ENCODE assay signal across 8 mouse cellular contexts in the genomic region with DNA sequence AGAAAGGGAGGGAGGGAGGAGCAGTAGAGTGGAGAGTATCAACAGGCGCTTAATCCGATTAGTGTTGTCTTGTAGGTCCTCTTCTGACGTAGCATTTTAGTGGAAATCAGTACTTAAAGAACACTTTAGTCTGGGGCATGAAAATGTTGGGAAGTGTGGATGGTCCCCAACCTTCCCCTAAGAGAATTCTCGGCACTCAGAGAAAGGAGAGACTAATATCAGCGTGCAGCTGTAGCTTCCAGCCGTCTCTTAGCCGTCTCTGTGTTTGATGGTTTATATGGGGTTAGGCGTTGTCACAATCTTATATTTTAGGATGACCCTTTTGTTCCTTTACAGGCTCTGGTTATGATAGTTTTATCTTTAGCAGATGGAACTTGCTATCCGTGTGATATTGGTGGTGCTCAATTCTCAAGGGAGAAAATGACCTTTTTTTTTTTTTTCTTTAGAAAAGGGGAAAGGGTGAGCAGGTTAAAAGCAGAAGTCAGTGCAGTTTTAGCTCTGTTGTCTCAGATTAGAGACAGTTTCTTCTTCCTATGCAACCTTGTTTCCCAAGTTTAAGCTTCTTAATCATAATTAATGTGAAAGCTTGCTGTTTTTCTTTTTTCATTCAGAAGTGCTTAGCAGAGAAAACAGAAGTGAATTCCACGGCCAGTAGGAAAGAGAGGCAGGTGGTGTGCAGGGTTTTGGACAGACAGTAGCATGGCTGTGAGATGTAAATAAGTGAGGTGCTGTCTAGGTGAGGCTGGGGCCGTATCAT. TPM values are rescaled to one million over a fixed set of nuclear protein-coding genes. Genes with fewer than 3 reads are reported as not detected.
DNase-seq lines count a peak whose midpoint lies in the region; ATAC-seq and TF ChIP-seq lines count a peak whose summit lies in the region.

No protein-coding gene starts in this region.

- peak overlapping the region; percentile 62 to 93 (median 86) for H3K4me3 ChIP-seq in CH12.LX (replicated peaks in 1 of 3; ENCODE audit: low read depth in 2 of 3, low read length in 2 of 3, poor library complexity in 1 of 3)
- H3K4me3 ChIP-seq in heart, embryonic 16.5 days (ENCODE audit: low read length): peak overlapping the region; percentile 84
- H3K4me3 ChIP-seq in megakaryocyte, embryonic 14.5 days (replicated peaks): peak overlapping the region; percentile 93

- no peak for TF ChIP-seq EP300 in CH12.LX (IDR thresholded peaks at IDR 0.05; ENCODE audit: low read length)

- H3K9me3 ChIP-seq in CH12.LX (replicated peaks; ENCODE audit: low read length): no peaks in the 10 kb centered on the region
- H3K9me3 ChIP-seq in heart, embryonic 16.5 days (replicated peaks; ENCODE audit: control insufficient read depth, low read length): no peaks in the 10 kb centered on the region
- H3K9me3 ChIP-seq in megakaryocyte, embryonic 14.5 days: no peaks in the 10 kb centered on the region

- WGBS in heart, embryonic 16.5 days: 12% methylated on average over 11 of the region's 11 CpGs

- H3K79me2 ChIP-seq in CH12.LX (replicated peaks; ENCODE audit: control insufficient read depth, extremely low read depth, insufficient read depth, poor library complexity, severe bottlenecking): peaks cover 47% of the 10 kb centered on the region

- dilution Hi-C loops in CH12.LX (cut with MboI; ENCODE audit: extremely low pct_ligation_motif_present, extremely low pct_unique_long_range_greater_than_20kb, low sequenced_read_pairs): no loop called here

- H3K4me1 ChIP-seq in CH12.LX (ENCODE audit: control insufficient read depth in 1 of 2, insufficient read depth in 2 of 2): peaks cover 11 to 23% of the 10 kb centered on the region in 2 experiments
- peaks cover 10% of the 10 kb centered on the region for H3K4me1 ChIP-seq in heart, embryonic 16.5 days (ENCODE audit: control insufficient read depth, insufficient read depth, low read length)
- peaks cover 71% of the 10 kb centered on the region for H3K4me1 ChIP-seq in megakaryocyte, embryonic 14.5 days

- peaks cover 8% of the 10 kb centered on the region for H3K27me3 ChIP-seq in CH12.LX (replicated peaks)
- H3K27me3 ChIP-seq in heart, embryonic 16.5 days (ENCODE audit: control insufficient read depth, insufficient read depth, low read length): no peaks in the 10 kb centered on the region
- peaks cover 3% of the 10 kb centered on the region for H3K27me3 ChIP-seq in megakaryocyte, embryonic 14.5 days (replicated peaks)

- H3K9ac ChIP-seq in CH12.LX (ENCODE audit: insufficient read depth, low read depth): peak overlapping the region; percentile 81
- peak overlapping the region; percentile 86 for H3K9ac ChIP-seq in heart, embryonic 16.5 days (ENCODE audit: low read length)

- no peak for TF ChIP-seq POLR2A in CH12.LX (IDR thresholded peaks at IDR 0.05; ENCODE audit: low read depth, low read length)

- peak; percentile 0 for DNase-seq in gastrocnemius, postnatal 25 days
- no peak for DNase-seq in gastrocnemius, postnatal 10 days
- DNase-seq in CH12.LX (ENCODE audit: extremely low read depth): no peak
- no peak for DNase-seq in c-Kit-positive CD71-positive TER-119-positive erythroid progenitor cells, embryonic 14.5 days (ENCODE audit: low spot score)
- no peak for DNase-seq in right cerebral cortex, postnatal 25 days

- ATAC-seq in heart, embryonic 16.5 days (replicated peaks; ENCODE audit: extremely low read depth, insufficient read depth, low FRiP score): no peak
- no peak for ATAC-seq in CD4-positive, CD25-positive, alpha-beta regulatory T cell, adult 4 months

- peaks cover 24 to 38% of the 10 kb centered on the region in 2 experiments for H3K36me3 ChIP-seq in CH12.LX (replicated peaks in 1 of 2; ENCODE audit: control insufficient read depth in 1 of 2, insufficient read depth in 1 of 2, low read length in 1 of 2)
- H3K36me3 ChIP-seq in heart, embryonic 16.5 days (ENCODE audit: control insufficient read depth, insufficient read depth): peaks cover 7% of the 10 kb centered on the region; the same call in 1 of the 2 replicates
- H3K36me3 ChIP-seq in megakaryocyte, embryonic 14.5 days (replicated peaks; ENCODE audit: low read length): peaks cover 32% of the 10 kb centered on the region

- TF ChIP-seq RAD21 in CH12.LX (IDR thresholded peaks at IDR 0.05; ENCODE audit: low read depth, low read length): no peak

- peak overlapping the region; percentile 99 for H3K4me2 ChIP-seq in CH12.LX (ENCODE audit: insufficient read depth, low read depth, poor library complexity, severe bottlenecking)
- H3K4me2 ChIP-seq in heart, embryonic 16.5 days (ENCODE audit: low read depth, low read length): peak overlapping the region; percentile 91

- in situ Hi-C loops in CH12.LX (cut with MboI; ENCODE audit: low pct_ligation_motif_present, low pct_unique_long_range_greater_than_20kb, low sequenced_read_pairs): no loop called here

- no peak for TF ChIP-seq CTCF in CH12.LX (conservative IDR thresholded peaks at IDR 0.05 in 1 of 2, IDR thresholded peaks at IDR 0.05 in 1 of 2; ENCODE audit: low read depth in 2 of 2, low read length in 2 of 2)

- no peak overlapping the region for H3K27ac ChIP-seq in CH12.LX (ENCODE audit: insufficient read depth, low read depth)
- peak overlapping the region; percentile 70 for H3K27ac ChIP-seq in heart, embryonic 16.5 days (ENCODE audit: low read length)

TF ChIP-seq in CH12.LX, 34 proteins besides CTCF, POLR2A, EP300 and RAD21:
- TF ChIP-seq USF1 (IDR thresholded peaks at IDR 0.05; ENCODE audit: low read depth, low read length) (no peak), ZKSCAN1 (IDR thresholded peaks at IDR 0.05; ENCODE audit: borderline replicate concordance, low read depth, low read length) (no peak), ZNF384 (IDR thresholded peaks at IDR 0.05; ENCODE audit: low read depth, low read length) (peak; percentile 69), KAT2A (IDR thresholded peaks at IDR 0.05; ENCODE audit: insufficient replicate concordance, low read length) (no peak), UBTF (IDR thresholded peaks at IDR 0.05; ENCODE audit: low read depth, low read length) (no peak)

RNA-seq across cellular contexts. Expression of gene Pes1, which starts 0.8 kb away (rescaled TPM):
- total RNA-seq in gastrocnemius, postnatal 25 days (2021): 10 to 100 TPM; 24.3 to 31.2 TPM
- total RNA-seq in gastrocnemius, postnatal 10 days (2021): 10 to 100 TPM; 42.0 to 44.9 TPM
- 120 and 149 TPM in 2 replicates for total RNA-seq in CH12.LX (2012; rRNA removed)
- 226 and 251 TPM in 2 replicates for total RNA-seq in CH12.LX (2014; rRNA removed)
- polyA plus RNA-seq in CH12.LX (2012; ENCODE audit: insufficient read length, low read depth): 304 and 311 TPM in 2 replicates
- 50.0 and 57.9 TPM in 2 replicates for polyA plus RNA-seq in heart, embryonic 16.5 days (2015; fragmentation: Nextera tagmentation; extraction: Ambion mirVana)
- 8.1 and 39.9 TPM in 2 replicates for polyA plus RNA-seq in megakaryocyte, embryonic 14.5 days (2012; ENCODE audit: insufficient read depth, low replicate concordance)
- 100 to 1,000 TPM in 1 of 2 experiments, 10 to 100 TPM in 1; 82.0 to 111 TPM for polyA plus RNA-seq in CD4-positive, CD25-positive, alpha-beta regulatory T cell, adult 4 months (2017; shearing (Covaris generic))

RNA-seq across cellular contexts. Expression of gene 4930556J24Rik, which starts 12.0 kb away (rescaled TPM):
- not detected for total RNA-seq in gastrocnemius, postnatal 25 days (2021)
- not detected for total RNA-seq in gastrocnemius, postnatal 10 days (2021)
- total RNA-seq in CH12.LX (2012; rRNA removed): 0.21 and 0.50 TPM in 2 replicates
- not detected in 2 replicates for total RNA-seq in CH12.LX (2014; rRNA removed)
- polyA plus RNA-seq in CH12.LX (2012; ENCODE audit: insufficient read length, low read depth): 0.70 and 0.78 TPM in 2 replicates
- polyA plus RNA-seq in heart, embryonic 16.5 days (2015; fragmentation: Nextera tagmentation; extraction: Ambion mirVana): 0.12 TPM in 2 replicates
- not detected in 2 replicates for polyA plus RNA-seq in megakaryocyte, embryonic 14.5 days (2012; ENCODE audit: insufficient read depth, low replicate concordance)
- not detected for polyA plus RNA-seq in CD4-positive, CD25-positive, alpha-beta regulatory T cell, adult 4 months (2017; shearing (Covaris generic))

RNA-seq across cellular contexts. Expression of gene Gal3st1, which starts 18.8 kb away (rescaled TPM):
- under 1 TPM; 0.51 to 0.78 TPM for total RNA-seq in gastrocnemius, postnatal 25 days (2021)
- total RNA-seq in gastrocnemius, postnatal 10 days (2021): 1 to 10 TPM; 2.4 to 4.2 TPM
- total RNA-seq in CH12.LX (2012; rRNA removed) (0.08 TPM in 1 of 2 replicates, not detected in the other), CH12.LX (2014; rRNA removed) (not detected in 2 replicates)
- polyA plus RNA-seq in CH12.LX (2012; ENCODE audit: insufficient read length, low read depth): 0.14 TPM in 1 of 2 replicates, not detected in the other
- 0.74 and 1.4 TPM in 2 replicates for polyA plus RNA-seq in heart, embryonic 16.5 days (2015; fragmentation: Nextera tagmentation; extraction: Ambion mirVana)
- polyA plus RNA-seq in megakaryocyte, embryonic 14.5 days (2012; ENCODE audit: insufficient read depth, low replicate concordance): not detected in 2 replicates
- polyA plus RNA-seq in CD4-positive, CD25-positive, alpha-beta regulatory T cell, adult 4 months (2017; shearing (Covaris generic)): not detected

RNA-seq across cellular contexts. Expression of gene Tcn2, which starts 32.6 kb away (rescaled TPM):
- total RNA-seq in gastrocnemius, postnatal 25 days (2021): 10 to 100 TPM; 11.6 to 22.6 TPM
- 10 to 100 TPM; 17.4 to 22.2 TPM for total RNA-seq in gastrocnemius, postnatal 10 days (2021)
- total RNA-seq in CH12.LX (2012; rRNA removed) (4.7 and 8.6 TPM in 2 replicates), CH12.LX (2014; rRNA removed) (1.2 and 1.3 TPM in 2 replicates)
- 2.5 and 2.7 TPM in 2 replicates for polyA plus RNA-seq in CH12.LX (2012; ENCODE audit: insufficient read length, low read depth)
- polyA plus RNA-seq in heart, embryonic 16.5 days (2015; fragmentation: Nextera tagmentation; extraction: Ambion mirVana): 70.5 and 70.6 TPM in 2 replicates
- polyA plus RNA-seq in megakaryocyte, embryonic 14.5 days (2012; ENCODE audit: insufficient read depth, low replicate concordance): 2.7 and 9.7 TPM in 2 replicates
- 10 to 100 TPM; 28.0 to 31.2 TPM for polyA plus RNA-seq in CD4-positive, CD25-positive, alpha-beta regulatory T cell, adult 4 months (2017; shearing (Covaris generic))

RNA-seq across cellular contexts. Expression of gene Slc35e4, which starts 50.1 kb away (rescaled TPM):
- total RNA-seq in gastrocnemius, postnatal 25 days (2021): 10 to 100 TPM; 13.0 to 14.2 TPM
- total RNA-seq in gastrocnemius, postnatal 10 days (2021): 10 to 100 TPM; 15.8 to 19.4 TPM
- total RNA-seq in CH12.LX (2012; rRNA removed) (9.5 and 10.9 TPM in 2 replicates), CH12.LX (2014; rRNA removed) (3.3 and 4.5 TPM in 2 replicates)
- 4.0 and 4.6 TPM in 2 replicates for polyA plus RNA-seq in CH12.LX (2012; ENCODE audit: insufficient read length, low read depth)
- polyA plus RNA-seq in heart, embryonic 16.5 days (2015; fragmentation: Nextera tagmentation; extraction: Ambion mirVana): 4.2 and 4.3 TPM in 2 replicates
- polyA plus RNA-seq in megakaryocyte, embryonic 14.5 days (2012; ENCODE audit: insufficient read depth, low replicate concordance): 11.8 and 25.3 TPM in 2 replicates
- 1 to 10 TPM in 1 of 2 experiments, under 1 TPM in 1; 0.75 to 2.2 TPM for polyA plus RNA-seq in CD4-positive, CD25-positive, alpha-beta regulatory T cell, adult 4 months (2017; shearing (Covaris generic))
